Mouse (Mus musculus): ENCODE results near the gene Actr5. TPM values are rescaled to one million over a fixed set of nuclear protein-coding genes. Genes with fewer than 3 reads are reported as not detected.

Actr5 gene
- polyA plus RNA-seq, 1 experiment from 2014 or later, result 10.5 TPM

DNA sequence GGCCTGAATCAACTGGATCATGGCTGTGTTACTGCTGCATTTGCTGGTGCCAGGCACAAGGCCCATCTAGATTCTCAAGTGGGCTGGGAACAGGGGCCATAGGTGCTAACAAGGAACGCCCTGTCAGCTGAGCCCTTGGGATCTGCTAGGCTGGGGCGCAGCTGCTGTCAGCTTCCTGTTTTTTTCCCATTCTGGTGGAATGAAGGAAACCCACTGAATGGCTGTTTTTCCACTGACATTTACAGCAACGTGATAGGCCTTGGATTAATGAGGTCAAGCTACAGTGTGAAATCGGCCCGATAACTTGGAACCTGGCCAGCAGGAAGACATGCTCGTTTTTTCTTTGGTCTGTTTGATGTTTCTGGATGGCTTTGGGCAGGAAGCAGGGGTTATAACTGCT lies 48.1 kb downstream of the Actr5 start:
- Histone ChIP-seq H3K36me3 (no peaks in the 10 kb centered on the region), H3K27me3 (peaks cover 32% of the 10 kb centered on the region), H3K4me3 (no peak overlapping the region), H3K9me3 (no peaks in the 10 kb centered on the region), H3K27ac (replicated peaks) (peak overlapping the region; percentile 79), H3K4me1 (replicated peaks) (peaks cover 36% of the 10 kb centered on the region), H3K9ac (peak overlapping the region; percentile 26; the same call in 1 of the 2 replicates), H3K4me2 (no peak overlapping the region)
- WGBS, result 10% methylated on average over 6 of the region's 6 CpGs
- ATAC-seq (ENCODE audit: low read depth), result 0 out of 2 replicates have a peak, but pooled peaks have one; percentile 9

DNA sequence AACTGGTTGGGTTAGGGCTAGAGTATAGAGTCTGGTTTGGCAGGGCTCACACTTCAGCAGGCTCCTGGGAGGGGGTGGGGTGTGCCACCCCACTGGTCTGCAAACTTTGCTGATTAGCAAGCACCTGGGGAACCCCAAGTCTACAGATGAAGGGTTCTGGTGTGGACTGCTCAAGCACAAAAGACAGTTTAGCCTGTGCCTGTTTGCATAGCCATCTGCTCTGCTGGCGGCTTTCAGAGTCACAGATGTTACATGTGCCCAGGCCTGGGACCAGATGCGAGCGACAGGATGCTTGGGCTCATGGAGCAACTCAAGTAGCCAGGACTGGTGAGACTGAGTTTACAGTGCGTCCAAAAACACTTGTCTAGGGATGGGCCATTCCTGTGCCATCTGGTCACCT lies 48.8 kb downstream of the Actr5 start:
- Histone ChIP-seq H3K4me3 (no peak overlapping the region), H3K4me2 (no peak overlapping the region), H3K27me3 (peaks cover 30% of the 10 kb centered on the region), H3K36me3 (no peaks in the 10 kb centered on the region), H3K9me3 (no peaks in the 10 kb centered on the region), H3K9ac (no peak overlapping the region), H3K27ac (replicated peaks) (peak overlapping the region; percentile 79), H3K4me1 (replicated peaks) (peaks cover 30% of the 10 kb centered on the region)
- 40% methylated on average over 4 of the region's 4 CpGs for WGBS
- peak; percentile 46 for ATAC-seq (ENCODE audit: low read depth)

DNA sequence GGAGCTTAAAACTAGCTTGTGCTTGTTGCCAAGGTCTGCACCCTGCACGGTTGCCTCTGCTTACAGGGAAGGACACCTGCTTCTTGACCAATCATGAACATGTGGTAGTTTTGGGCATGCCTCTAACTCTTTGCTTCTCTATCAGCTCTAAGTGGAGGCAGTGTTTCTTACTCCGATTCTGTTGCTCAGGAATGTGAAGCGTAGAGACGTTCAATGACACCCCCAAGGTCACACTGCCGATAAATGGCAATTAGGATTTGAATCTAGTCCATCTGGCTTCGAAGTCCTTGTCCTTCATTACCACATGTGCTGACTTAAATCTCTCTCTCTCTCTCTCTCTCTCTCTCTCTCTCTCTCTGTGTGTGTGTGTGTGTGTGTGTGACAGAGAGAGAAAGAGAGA lies 49.4 kb downstream of the Actr5 start:
- no peak for ATAC-seq (ENCODE audit: low read depth)
- Histone ChIP-seq H3K4me2 (no peak overlapping the region), H3K27me3 (peaks cover 23% of the 10 kb centered on the region), H3K4me3 (no peak overlapping the region), H3K9ac (no peak overlapping the region), H3K36me3 (no peaks in the 10 kb centered on the region), H3K27ac (replicated peaks) (peak overlapping the region; percentile 79; the same call in 1 of the 2 replicates), H3K4me1 (replicated peaks) (peaks cover 23% of the 10 kb centered on the region), H3K9me3 (no peaks in the 10 kb centered on the region)
- WGBS, result 73% methylated on average over 6 of the region's 6 CpGs

DNA sequence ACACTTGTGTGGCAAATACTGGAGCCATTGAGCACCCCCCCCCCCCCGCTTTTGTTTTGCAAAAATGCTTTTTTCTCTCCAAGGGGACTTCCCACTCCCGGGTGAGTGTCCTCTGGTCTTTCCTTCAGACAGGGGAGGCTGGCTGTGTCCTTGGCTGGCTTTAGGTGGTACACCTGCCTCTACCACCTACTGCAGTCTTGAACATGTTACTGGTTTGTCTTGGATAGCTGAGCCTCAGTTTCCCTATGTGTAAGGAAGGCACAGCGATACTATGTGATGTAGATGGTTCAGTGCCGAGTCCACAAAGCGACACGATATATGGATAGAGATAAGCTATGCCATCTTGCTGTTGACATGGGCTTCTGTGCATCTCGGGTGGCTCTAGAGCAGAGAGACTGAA lies 50.1 kb downstream of the Actr5 start:
- no peaks in the 10 kb centered on the region for H3K36me3 ChIP-seq
- no peak overlapping the region for H3K4me2 ChIP-seq
- 80% methylated on average over 7 of the region's 7 CpGs for WGBS
- ATAC-seq (ENCODE audit: low read depth), result no peak
- H3K27me3 ChIP-seq, result peaks cover 17% of the 10 kb centered on the region
- no peak overlapping the region for H3K4me3 ChIP-seq
- H3K27ac ChIP-seq (replicated peaks), result no peak overlapping the region
- peaks cover 20% of the 10 kb centered on the region for H3K4me1 ChIP-seq (replicated peaks)
- no peaks in the 10 kb centered on the region for H3K9me3 ChIP-seq
- H3K9ac ChIP-seq, result no peak overlapping the region

DNA sequence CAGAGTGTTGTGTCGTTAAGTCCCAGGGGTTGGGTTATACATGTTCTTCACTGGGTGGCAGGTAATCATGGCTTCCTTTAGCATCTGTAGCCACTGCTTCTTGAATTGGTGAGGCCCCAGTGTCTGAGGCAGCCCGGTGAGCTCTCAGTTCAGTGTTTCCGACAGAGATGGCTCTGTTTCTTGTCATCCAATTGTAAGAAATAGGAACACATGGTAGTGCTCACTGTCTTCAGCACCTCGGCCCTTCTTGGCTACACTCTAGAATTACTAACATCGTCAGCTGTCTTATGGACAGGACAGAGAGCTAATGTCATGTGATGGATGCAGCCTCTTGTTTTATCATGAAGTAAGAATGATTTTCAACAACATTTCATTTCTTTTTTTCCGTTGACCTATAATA lies 50.5 kb downstream of the Actr5 start:
- no peak overlapping the region for H3K4me3 ChIP-seq
- WGBS, result 85% methylated on average over 6 of the region's 6 CpGs
- ATAC-seq (ENCODE audit: low read depth), result no peak
- H3K4me1 ChIP-seq (replicated peaks), result peaks cover 20% of the 10 kb centered on the region
- H3K36me3 ChIP-seq, result no peaks in the 10 kb centered on the region
- H3K27ac ChIP-seq (replicated peaks), result no peak overlapping the region
- H3K4me2 ChIP-seq, result no peak overlapping the region
- H3K9ac ChIP-seq, result no peak overlapping the region
- no peaks in the 10 kb centered on the region for H3K9me3 ChIP-seq
- H3K27me3 ChIP-seq, result peaks cover 13% of the 10 kb centered on the region

DNA sequence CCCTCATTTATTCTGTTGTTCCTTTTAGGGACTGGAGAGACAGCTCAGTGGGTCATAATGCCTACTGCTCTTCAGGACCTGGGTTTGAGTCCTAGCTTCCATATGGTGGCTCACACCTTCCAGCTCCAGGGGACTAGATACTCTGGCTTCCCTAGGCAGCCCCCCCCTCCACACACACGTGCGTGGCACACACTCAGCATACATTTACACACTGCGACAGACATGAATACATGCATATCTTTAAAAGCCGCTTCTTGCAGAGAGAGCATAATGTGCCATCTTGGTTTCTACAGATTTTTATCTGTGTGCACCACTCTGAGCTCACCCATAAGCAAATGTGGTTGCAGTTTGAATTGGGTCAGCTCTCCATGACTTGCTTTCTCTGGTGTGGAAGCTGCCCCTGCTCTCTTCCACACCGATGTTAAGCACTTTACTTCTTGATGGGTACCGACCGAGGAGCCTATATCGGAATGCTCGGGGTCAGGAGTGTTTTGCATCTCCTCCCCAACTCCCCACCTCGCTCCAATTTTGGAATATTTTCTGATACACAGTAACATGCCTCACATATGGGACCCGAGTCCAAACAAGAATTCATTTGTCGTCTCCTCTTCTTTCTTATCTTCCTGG lies 51.3 kb downstream of the Actr5 start:
- ATAC-seq (ENCODE audit: low read depth), result no peak
- Histone ChIP-seq H3K4me3 (no peak overlapping the region), H3K4me1 (replicated peaks) (peaks cover 20% of the 10 kb centered on the region), H3K27me3 (peaks cover 5% of the 10 kb centered on the region; the same call in 1 of the 2 replicates), H3K27ac (replicated peaks) (no peak overlapping the region), H3K9ac (no peak overlapping the region), H3K9me3 (no peaks in the 10 kb centered on the region), H3K4me2 (no peak overlapping the region), H3K36me3 (no peaks in the 10 kb centered on the region)
- 92% methylated on average over 12 of the region's 12 CpGs for WGBS

DNA sequence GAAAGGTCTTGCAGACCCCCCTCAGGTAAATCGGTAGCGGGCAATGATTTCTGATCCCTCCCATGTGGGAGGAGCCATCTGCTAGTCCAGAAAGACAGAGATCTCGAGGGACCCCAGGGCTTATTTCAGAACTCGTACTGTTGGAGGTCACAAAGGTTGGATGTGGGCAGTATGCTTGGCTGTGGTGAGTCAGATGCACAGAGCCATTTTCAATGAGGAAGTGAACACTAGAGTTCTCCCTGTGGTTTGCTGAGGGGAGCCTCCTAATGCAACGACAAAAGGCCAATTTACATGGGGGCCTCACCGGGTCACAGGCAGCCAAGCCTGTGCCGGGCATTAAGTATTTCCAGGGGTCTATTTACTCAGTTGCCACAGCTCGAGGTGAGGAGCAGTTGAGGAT lies 53.3 kb downstream of the Actr5 start:
- WGBS, result 65% methylated on average over 8 of the region's 8 CpGs
- Histone ChIP-seq H3K9ac (no peak overlapping the region), H3K36me3 (no peaks in the 10 kb centered on the region), H3K9me3 (no peaks in the 10 kb centered on the region), H3K27me3 (peaks cover 5% of the 10 kb centered on the region; the same call in 1 of the 2 replicates), H3K27ac (replicated peaks) (no peak overlapping the region), H3K4me3 (no peak overlapping the region), H3K4me1 (replicated peaks) (peaks cover 15% of the 10 kb centered on the region), H3K4me2 (no peak overlapping the region)
- ATAC-seq (ENCODE audit: low read depth), result no peak

DNA sequence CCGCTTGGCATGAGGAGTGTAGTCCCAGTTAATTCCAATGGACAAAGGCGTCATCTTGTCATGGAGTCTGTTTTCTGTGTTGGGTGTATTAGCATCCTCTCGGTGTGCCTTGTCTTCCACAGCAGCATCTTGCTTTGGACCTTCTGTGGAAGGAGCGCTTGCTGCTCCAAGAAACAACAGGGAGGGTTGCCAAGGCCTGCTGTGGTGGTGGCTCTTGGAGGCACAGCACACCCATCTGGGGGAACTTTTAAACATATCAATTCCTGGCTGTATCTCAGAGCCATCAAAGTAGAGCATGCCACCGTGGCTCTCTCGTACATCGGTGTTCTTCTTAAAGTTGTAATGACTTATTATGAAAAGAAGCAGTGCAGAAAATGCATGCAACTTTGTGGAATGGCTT lies 54.4 kb downstream of the Actr5 start:
- Histone ChIP-seq H3K4me3 (no peak overlapping the region), H3K27me3 (peaks cover 5% of the 10 kb centered on the region; the same call in 1 of the 2 replicates), H3K4me2 (no peak overlapping the region), H3K9me3 (no peaks in the 10 kb centered on the region), H3K4me1 (replicated peaks) (peaks cover 4% of the 10 kb centered on the region; the same call in 1 of the 2 replicates), H3K9ac (no peak overlapping the region), H3K36me3 (no peaks in the 10 kb centered on the region), H3K27ac (replicated peaks) (no peak overlapping the region)
- WGBS, result 95% methylated on average over 7 of the region's 7 CpGs
- no peak for ATAC-seq (ENCODE audit: low read depth)

DNA sequence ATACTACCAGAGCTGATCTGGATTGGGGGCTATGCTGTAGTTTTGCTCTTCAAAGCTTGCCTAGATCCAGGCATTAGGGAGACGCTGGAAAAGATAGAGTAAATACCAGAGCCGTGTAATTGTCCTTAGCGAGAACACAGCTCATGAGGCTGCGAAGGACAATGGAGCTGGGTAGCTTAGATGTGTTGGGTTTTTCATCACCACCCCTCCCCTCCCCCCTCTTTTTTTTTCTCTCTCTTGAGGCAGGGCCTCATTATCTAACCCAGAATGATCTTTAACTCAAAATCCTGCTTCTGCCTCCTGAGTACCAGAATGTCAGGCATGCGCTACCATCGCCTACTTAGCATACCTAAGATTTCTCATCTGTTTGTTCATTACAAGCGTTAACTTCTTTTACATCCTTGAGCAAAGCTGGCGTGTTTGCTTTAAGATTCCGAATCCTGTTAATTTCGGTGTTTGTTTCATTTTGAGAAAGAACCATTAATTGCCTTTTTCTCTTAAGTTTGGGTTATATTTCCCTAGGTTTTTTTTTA lies 55.7 kb downstream of the Actr5 start:
- Histone ChIP-seq H3K4me3 (no peak overlapping the region), H3K4me2 (no peak overlapping the region), H3K27ac (replicated peaks) (no peak overlapping the region), H3K36me3 (no peaks in the 10 kb centered on the region), H3K9ac (no peak overlapping the region), H3K27me3 (peaks cover 5% of the 10 kb centered on the region; the same call in 1 of the 2 replicates), H3K4me1 (replicated peaks) (peaks cover 9% of the 10 kb centered on the region), H3K9me3 (no peaks in the 10 kb centered on the region)
- no peak for ATAC-seq (ENCODE audit: low read depth)
- 65% methylated on average over 10 of the region's 10 CpGs for WGBS

DNA sequence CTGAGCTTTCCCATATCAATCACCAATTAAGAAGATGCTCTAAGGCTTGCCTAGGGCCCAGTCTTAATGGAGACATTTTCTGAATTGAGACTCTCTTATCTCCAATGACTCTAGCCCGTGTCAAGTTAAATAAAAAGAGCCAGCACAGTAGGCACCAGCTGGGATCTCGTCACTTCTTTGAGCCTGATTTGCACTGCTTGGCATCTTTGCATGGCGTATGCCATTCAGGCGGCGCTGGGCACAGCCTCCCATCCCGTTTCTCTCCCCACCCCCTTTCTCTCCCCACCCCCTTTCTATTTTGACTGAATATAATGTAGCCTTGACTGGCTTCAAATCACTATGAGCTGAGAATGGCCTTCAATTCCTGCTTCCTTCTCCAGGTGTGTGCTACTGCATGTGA lies 57.0 kb downstream of the Actr5 start:
- no peak for ATAC-seq (ENCODE audit: low read depth)
- WGBS, result 65% methylated on average over 6 of the region's 6 CpGs
- no peak overlapping the region for H3K27ac ChIP-seq (replicated peaks)
- no peaks in the 10 kb centered on the region for H3K27me3 ChIP-seq
- peaks cover 9% of the 10 kb centered on the region for H3K4me1 ChIP-seq (replicated peaks)
- no peak overlapping the region for H3K9ac ChIP-seq
- H3K4me2 ChIP-seq, result no peak overlapping the region
- H3K9me3 ChIP-seq, result no peaks in the 10 kb centered on the region
- no peaks in the 10 kb centered on the region for H3K36me3 ChIP-seq
- no peak overlapping the region for H3K4me3 ChIP-seq

DNA sequence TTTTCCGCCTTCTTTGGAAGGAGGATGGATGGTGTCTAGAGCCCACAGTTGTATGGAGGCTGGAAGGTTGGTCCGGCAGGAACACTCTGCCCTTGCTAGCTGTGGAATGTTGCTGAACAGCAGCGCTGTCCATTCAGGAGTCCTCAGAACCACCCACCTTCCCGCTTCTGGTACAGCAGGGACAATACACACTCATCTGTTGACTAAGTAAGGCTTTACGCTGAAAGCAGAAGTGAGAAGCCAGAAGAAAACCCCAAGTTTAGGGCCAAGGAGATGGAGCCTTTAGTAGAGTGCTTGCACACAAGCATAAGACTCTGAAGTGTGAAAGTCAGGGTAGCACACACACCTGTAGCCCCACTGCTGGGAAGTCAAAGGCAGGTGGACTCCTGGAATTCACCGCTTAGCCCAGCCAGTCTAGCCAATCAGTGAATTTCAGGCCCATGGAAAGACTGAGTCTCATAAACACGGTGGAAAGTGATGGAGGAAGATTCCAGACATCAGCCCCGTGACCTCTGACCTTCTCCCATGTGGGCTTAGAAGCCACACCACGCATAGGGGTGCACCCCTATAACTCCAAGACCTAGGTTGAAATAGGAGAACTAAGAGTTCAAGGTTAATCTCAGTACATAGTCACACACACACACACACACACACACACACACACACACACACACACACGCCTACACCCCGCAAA lies 57.8 kb downstream of the Actr5 start:
- Histone ChIP-seq H3K9ac (no peak overlapping the region), H3K4me1 (replicated peaks) (peaks cover 11% of the 10 kb centered on the region), H3K9me3 (no peaks in the 10 kb centered on the region), H3K27me3 (no peaks in the 10 kb centered on the region), H3K36me3 (no peaks in the 10 kb centered on the region), H3K4me2 (no peak overlapping the region), H3K27ac (replicated peaks) (0 out of 2 replicates have a peak overlapping the region, but pooled peaks have one; percentile 33), H3K4me3 (no peak overlapping the region)
- ATAC-seq (ENCODE audit: low read depth), result no peak
- 61% methylated on average over 11 of the region's 11 CpGs for WGBS

DNA sequence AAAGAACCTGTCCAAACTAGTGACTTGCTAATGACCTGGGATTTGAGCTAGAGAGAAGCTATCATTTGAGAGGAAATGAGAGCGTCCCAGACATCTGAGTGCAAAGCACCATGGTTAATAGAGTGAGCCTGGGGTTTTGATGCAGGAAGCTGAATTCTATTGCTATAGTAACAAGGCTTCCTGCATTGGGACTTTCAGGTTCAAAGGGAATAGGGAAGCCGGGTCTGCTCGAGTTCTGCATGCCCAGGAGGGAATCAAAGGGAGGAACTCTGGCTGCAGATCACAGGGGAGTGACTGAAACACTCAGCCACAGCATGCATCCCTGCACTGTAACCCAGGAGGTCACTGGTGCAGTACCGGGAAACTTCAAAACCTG lies 58.3 kb downstream of the Actr5 start:
- no peak for ATAC-seq (ENCODE audit: low read depth)
- peaks cover 16% of the 10 kb centered on the region for H3K4me1 ChIP-seq (replicated peaks)
- no peak overlapping the region for H3K9ac ChIP-seq
- no peaks in the 10 kb centered on the region for H3K36me3 ChIP-seq
- WGBS, result 24% methylated on average over 4 of the region's 4 CpGs
- no peaks in the 10 kb centered on the region for H3K9me3 ChIP-seq
- H3K27ac ChIP-seq (replicated peaks), result 0 out of 2 replicates have a peak overlapping the region, but pooled peaks have one; percentile 33
- no peak overlapping the region for H3K4me2 ChIP-seq
- no peak overlapping the region for H3K4me3 ChIP-seq
- no peaks in the 10 kb centered on the region for H3K27me3 ChIP-seq

Data from neural tube, embryonic 13.5 days (tissue).